Mouse (Mus musculus): ENCODE results near the gene Gja1. TPM values are rescaled to one million over a fixed set of nuclear protein-coding genes. Genes with fewer than 3 reads are reported as not detected.
"Not testable (repeated sequence)": the region's sequence is repeated elsewhere in the genome, so short reads cannot be mapped to it uniquely, and the experiment has no call there.

The Gja1 gene
- polyA plus RNA-seq, 1 experiment: 25.4 TPM

GRCm38 (mm10) chr10:56398310-56398709 lies 21.2 kb downstream of the Gja1 start:
- TF ChIP-seq POLR2A (IDR thresholded peaks at IDR 0.05; ENCODE audit: borderline replicate concordance, control insufficient read depth, low read depth, low read length): no peak
- TF ChIP-seq CTCF (IDR thresholded peaks at IDR 0.05; ENCODE audit: control insufficient read depth, insufficient read depth, low read length): no peak
- no peak overlapping the region for H3K4me3 ChIP-seq (replicated peaks; ENCODE audit: control insufficient read depth, low read depth, low read length)
- 87% methylated on average over 2 of the region's 2 CpGs for WGBS
- no peaks in the 10 kb centered on the region for H3K4me1 ChIP-seq (ENCODE audit: control insufficient read depth, insufficient read depth, low read length)
- H3K27ac ChIP-seq (ENCODE audit: control insufficient read depth, insufficient read depth, low read depth, low read length, poor library complexity): no peak overlapping the region

- not testable (repeated sequence) for H3K27ac ChIP-seq (ENCODE audit: control insufficient read depth, insufficient read depth, low read depth, low read length, poor library complexity); H3K4me3 ChIP-seq (replicated peaks; ENCODE audit: control insufficient read depth, low read depth, low read length); H3K4me1 ChIP-seq (ENCODE audit: control insufficient read depth, insufficient read depth, low read length)
- 87% methylated on average over 8 of the region's 8 CpGs for WGBS
These were observed 24.3 kb downstream of the Gja1 start for GRCm38 (mm10) chr10:56401396-56401795.

- Histone ChIP-seq H3K4me1 (ENCODE audit: control insufficient read depth, insufficient read depth, low read length) (no peaks in the 10 kb centered on the region), H3K4me3 (replicated peaks; ENCODE audit: control insufficient read depth, low read depth, low read length) (no peak overlapping the region), H3K27ac (ENCODE audit: control insufficient read depth, insufficient read depth, low read depth, low read length, poor library complexity) (no peak overlapping the region)
- 55% methylated on average over 9 of the region's 9 CpGs for WGBS
- no peak for TF ChIP-seq CTCF (IDR thresholded peaks at IDR 0.05; ENCODE audit: control insufficient read depth, insufficient read depth, low read length)
- no peak for TF ChIP-seq POLR2A (IDR thresholded peaks at IDR 0.05; ENCODE audit: borderline replicate concordance, control insufficient read depth, low read depth, low read length)
These were observed 28.8 kb downstream of the Gja1 start for GRCm38 (mm10) chr10:56405934-56406333.

- Histone ChIP-seq H3K4me1 (ENCODE audit: control insufficient read depth, insufficient read depth, low read length) (no peaks in the 10 kb centered on the region), H3K27ac (ENCODE audit: control insufficient read depth, insufficient read depth, low read depth, low read length, poor library complexity) (no peak overlapping the region), H3K4me3 (replicated peaks; ENCODE audit: control insufficient read depth, low read depth, low read length) (no peak overlapping the region)
- TF ChIP-seq CTCF (IDR thresholded peaks at IDR 0.05; ENCODE audit: control insufficient read depth, insufficient read depth, low read length) (no peak), POLR2A (IDR thresholded peaks at IDR 0.05; ENCODE audit: borderline replicate concordance, control insufficient read depth, low read depth, low read length) (no peak)
- 65% methylated on average over 6 of the region's 6 CpGs for WGBS
These were observed 29.4 kb downstream of the Gja1 start for GRCm38 (mm10) chr10:56406386-56407130.

GRCm38 (mm10) chr10:56415894-56416570 lies 38.9 kb downstream of the Gja1 start:
- H3K27ac ChIP-seq (ENCODE audit: control insufficient read depth, insufficient read depth, low read depth, low read length, poor library complexity): no peak overlapping the region
- no peaks in the 10 kb centered on the region for H3K4me1 ChIP-seq (ENCODE audit: control insufficient read depth, insufficient read depth, low read length)
- WGBS: 82% methylated on average over 7 of the region's 7 CpGs
- no peak for TF ChIP-seq CTCF (IDR thresholded peaks at IDR 0.05; ENCODE audit: control insufficient read depth, insufficient read depth, low read length)
- no peak overlapping the region for H3K4me3 ChIP-seq (replicated peaks; ENCODE audit: control insufficient read depth, low read depth, low read length)

GRCm38 (mm10) chr10:56422518-56422917 lies 45.4 kb downstream of the Gja1 start:
- no peak overlapping the region for H3K27ac ChIP-seq (ENCODE audit: control insufficient read depth, insufficient read depth, low read depth, low read length, poor library complexity)
- 79% methylated on average over 4 of the region's 4 CpGs for WGBS
- TF ChIP-seq POLR2A (IDR thresholded peaks at IDR 0.05; ENCODE audit: borderline replicate concordance, control insufficient read depth, low read depth, low read length) (no peak), CTCF (IDR thresholded peaks at IDR 0.05; ENCODE audit: control insufficient read depth, insufficient read depth, low read length) (no peak)
- no peaks in the 10 kb centered on the region for H3K4me1 ChIP-seq (ENCODE audit: control insufficient read depth, insufficient read depth, low read length)
- H3K4me3 ChIP-seq (replicated peaks; ENCODE audit: control insufficient read depth, low read depth, low read length): no peak overlapping the region

GRCm38 (mm10) chr10:56425016-56425798 lies 48.1 kb downstream of the Gja1 start:
- Histone ChIP-seq H3K4me3 (replicated peaks; ENCODE audit: control insufficient read depth, low read depth, low read length) (no peak overlapping the region), H3K27ac (ENCODE audit: control insufficient read depth, insufficient read depth, low read depth, low read length, poor library complexity) (no peak overlapping the region), H3K4me1 (ENCODE audit: control insufficient read depth, insufficient read depth, low read length) (no peaks in the 10 kb centered on the region)
- 82% methylated on average over 15 of the region's 15 CpGs for WGBS
- no peak for TF ChIP-seq POLR2A (IDR thresholded peaks at IDR 0.05; ENCODE audit: borderline replicate concordance, control insufficient read depth, low read depth, low read length)
- TF ChIP-seq CTCF (IDR thresholded peaks at IDR 0.05; ENCODE audit: control insufficient read depth, insufficient read depth, low read length): no peak

- Histone ChIP-seq H3K27ac (ENCODE audit: control insufficient read depth, insufficient read depth, low read depth, low read length, poor library complexity) (no peak overlapping the region), H3K4me1 (ENCODE audit: control insufficient read depth, insufficient read depth, low read length) (no peaks in the 10 kb centered on the region; the same call in 1 of the 2 replicates), H3K4me3 (replicated peaks; ENCODE audit: control insufficient read depth, low read depth, low read length) (no peak overlapping the region)
- WGBS: 82% methylated on average over 4 of the region's 4 CpGs
- no peak for TF ChIP-seq POLR2A (IDR thresholded peaks at IDR 0.05; ENCODE audit: borderline replicate concordance, control insufficient read depth, low read depth, low read length)
- no peak for TF ChIP-seq CTCF (IDR thresholded peaks at IDR 0.05; ENCODE audit: control insufficient read depth, insufficient read depth, low read length)
These were observed 49.2 kb downstream of the Gja1 start for GRCm38 (mm10) chr10:56426369-56426768.
